Mouse (Mus musculus) hindbrain, embryonic 16.5 days (tissue): ENCODE data around the gene Klhl35. TPM values are rescaled to one million over a fixed set of nuclear protein-coding genes. Genes with fewer than 3 reads are reported as not detected.
"Not testable (repeated sequence)": the region's sequence is repeated elsewhere in the genome, so short reads cannot be mapped to it uniquely, and the experiment has no call there.

Experiments used
- ATAC-seq: fragments of 200-750 bp; cut with Nextera tagmentation; 2 replicates; pipeline ENCODE4 v1.8.0; 2017; ENCODE audit warnings: moderate TSS enrichment, moderate library complexity
- H3K27ac ChIP-seq: fragments of 300-500 bp; sonication (generic); 2 replicates; pipeline ENCODE4 v1.5.1; 2014; ENCODE audit warnings: low read depth, mild to moderate bottlenecking, control low read depth, low read length, moderate library complexity
- H3K27me3 ChIP-seq: fragments of 300-500 bp; sonication (generic); replicated peaks from 2 replicates; pipeline ENCODE4 v1.6.1; 2014; ENCODE audit warnings: low read length; ENCODE audit not compliant: control insufficient read depth, insufficient read depth
- H3K36me3 ChIP-seq: fragments of 300-500 bp; sonication (generic); 2 replicates; pipeline ENCODE4 v1.6.1; 2014; ENCODE audit warnings: mild to moderate bottlenecking, low read length, moderate library complexity, mixed read lengths; ENCODE audit not compliant: control insufficient read depth, insufficient read depth
- H3K4me1 ChIP-seq: fragments of 300-500 bp; sonication (generic); 2 replicates; pipeline ENCODE4 v1.6.1; 2014; ENCODE audit warnings: low read depth, low read length; ENCODE audit not compliant: control insufficient read depth, insufficient read depth
- H3K4me2 ChIP-seq: fragments of 300-500 bp; sonication (generic); 2 replicates; pipeline ENCODE4 v1.6.1; 2014; ENCODE audit warnings: mild to moderate bottlenecking, low read length, control low read depth, moderate library complexity
- H3K4me3 ChIP-seq: fragments of 300-500 bp; sonication (generic); 2 replicates; pipeline ENCODE4 v1.5.1; 2014; ENCODE audit warnings: mild to moderate bottlenecking, low read length, control low read depth, moderate library complexity
- H3K9ac ChIP-seq: fragments of 300-500 bp; sonication (generic); 2 replicates; pipeline ENCODE4 v1.6.1; 2014; ENCODE audit warnings: low read depth, mild to moderate bottlenecking, control low read depth, low read length, moderate library complexity
- H3K9me3 ChIP-seq: fragments of 300-500 bp; sonication (generic); 2 replicates; pipeline ENCODE4 v1.6.1; 2014; ENCODE audit warnings: mild to moderate bottlenecking, low read length, moderate library complexity; ENCODE audit not compliant: control insufficient read depth
- WGBS: fragments of 180-500 bp; shearing (Covaris S2); extraction: QIAGEN DNeasy Blood & Tissue Kit; methylation state at CpG from one replicate; pipeline ENCODE4 v1.1.7; 2014; 5-methylcytosine and 5-hydroxymethylcytosine counted together
- polyA plus RNA-seq: library from polyadenylated mRNA; unstranded; fragments of >200 nt; fragmentation: Nextera tagmentation; extraction: Ambion mirVana; gene quantifications from 2 replicates; pipeline ENCODE4 v1.2.1, GENCODE M21; 2015

Klhl35 gene
- polyA plus RNA-seq, 1 experiment from 2014 or later: 0.54 TPM

DNA sequence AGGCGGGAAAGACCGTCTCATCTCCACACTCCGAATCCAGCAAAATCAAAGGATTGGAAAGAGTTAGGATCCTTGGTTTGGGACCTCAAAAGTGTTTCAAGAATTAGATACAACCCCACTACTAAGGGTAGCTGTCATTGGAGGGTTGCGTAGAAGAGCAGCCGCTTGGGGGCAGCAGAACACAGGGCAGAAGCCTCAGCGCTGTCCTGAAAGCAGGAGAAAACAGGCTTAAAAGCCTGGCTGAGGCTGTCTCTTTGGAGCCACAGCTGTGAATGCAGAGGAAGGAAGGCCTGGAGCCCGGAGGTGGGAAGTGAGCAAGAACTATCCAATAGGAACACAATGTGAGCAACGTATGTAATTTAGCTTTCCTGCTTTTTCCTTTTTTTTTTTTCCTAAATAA lies 34.4 kb downstream of the Klhl35 start:
- H3K27ac ChIP-seq: no peak overlapping the region
- H3K27me3 ChIP-seq: no peaks in the 10 kb centered on the region
- peak; percentile 95 for ATAC-seq
- H3K4me3 ChIP-seq: no peak overlapping the region
- H3K9me3 ChIP-seq: no peaks in the 10 kb centered on the region
- H3K4me1 ChIP-seq: no peaks in the 10 kb centered on the region
- H3K9ac ChIP-seq: no peak overlapping the region
- H3K4me2 ChIP-seq: no peak overlapping the region
- H3K36me3 ChIP-seq: no peaks in the 10 kb centered on the region
- 4% methylated on average over 8 of the region's 8 CpGs for WGBS

DNA sequence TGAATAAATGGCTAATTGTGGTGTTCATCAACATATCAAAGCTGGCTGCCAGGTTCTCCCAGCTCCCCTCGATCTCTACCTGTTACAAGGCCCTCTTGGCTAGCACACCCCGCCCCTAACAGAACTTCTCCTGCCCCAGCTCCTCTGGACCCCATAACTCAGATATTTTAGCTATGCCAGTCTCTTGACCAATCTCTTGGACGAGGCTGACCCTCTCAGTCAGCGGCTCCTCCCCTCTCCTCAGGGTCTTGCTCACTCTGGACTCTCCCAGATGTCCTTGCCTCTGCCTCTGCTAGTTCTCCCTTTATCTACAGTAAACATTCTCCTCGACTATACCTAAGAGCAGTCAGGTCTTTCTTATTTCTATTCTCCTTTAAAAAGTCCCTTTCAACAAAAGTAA lies 34.9 kb downstream of the Klhl35 start:
- Histone ChIP-seq H3K9ac (no peak overlapping the region), H3K36me3 (no peaks in the 10 kb centered on the region), H3K9me3 (no peaks in the 10 kb centered on the region), H3K4me2 (no peak overlapping the region), H3K4me3 (no peak overlapping the region), H3K27me3 (no peaks in the 10 kb centered on the region), H3K4me1 (no peaks in the 10 kb centered on the region), H3K27ac (no peak overlapping the region)
- no peak for ATAC-seq
- WGBS: 39% methylated on average over 5 of the region's 5 CpGs

DNA sequence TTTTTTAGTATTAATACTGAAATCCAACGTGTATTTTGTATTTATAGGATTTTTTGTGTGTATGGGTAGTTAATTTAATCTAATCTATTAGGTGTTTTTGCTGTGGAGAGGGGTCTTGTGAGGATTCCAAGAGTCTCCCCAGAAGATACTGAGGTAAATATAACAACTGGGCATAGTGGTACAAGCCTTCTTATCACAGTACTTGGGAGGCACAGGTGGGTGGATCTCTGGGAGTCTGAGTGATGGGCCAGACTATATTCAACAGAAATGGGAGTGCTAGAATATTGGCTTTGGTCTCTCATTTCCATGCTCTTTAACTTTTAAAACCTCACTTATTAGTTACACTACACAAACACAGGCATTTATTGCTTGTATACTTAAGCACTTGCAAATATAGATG lies 35.3 kb downstream of the Klhl35 start:
- Histone ChIP-seq H3K9me3 (no peaks in the 10 kb centered on the region), H3K27me3 (no peaks in the 10 kb centered on the region), H3K4me1 (no peaks in the 10 kb centered on the region), H3K27ac (no peak overlapping the region), H3K4me3 (no peak overlapping the region), H3K4me2 (no peak overlapping the region), H3K9ac (no peak overlapping the region), H3K36me3 (no peaks in the 10 kb centered on the region)
- no peak for ATAC-seq
- WGBS: 40% methylated on average over 1 of the region's 1 CpGs

DNA sequence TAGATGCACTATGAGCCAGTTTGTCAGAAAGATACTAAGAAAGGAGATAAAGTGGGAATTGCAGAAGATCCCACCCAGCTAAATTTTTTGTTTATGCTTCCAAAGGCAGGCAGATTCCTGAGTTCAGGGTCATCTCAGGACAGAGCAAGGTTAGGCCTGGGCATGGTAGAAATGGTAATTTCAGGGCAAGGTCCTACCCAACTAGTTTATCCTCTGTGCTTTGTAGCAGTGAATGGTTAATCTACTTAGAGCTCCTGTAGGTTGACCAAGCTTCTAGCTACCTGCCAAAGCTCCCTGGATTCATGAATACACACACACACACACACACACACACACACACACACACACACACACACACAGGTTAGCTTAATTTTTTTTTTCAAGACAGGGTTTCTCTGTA lies 38.8 kb downstream of the Klhl35 start:
- H3K4me2 ChIP-seq: no peak overlapping the region
- no peaks in the 10 kb centered on the region for H3K4me1 ChIP-seq
- no peak overlapping the region for H3K27ac ChIP-seq
- H3K4me3 ChIP-seq: no peak overlapping the region
- no peak overlapping the region for H3K9ac ChIP-seq
- H3K9me3 ChIP-seq: no peaks in the 10 kb centered on the region
- no peaks in the 10 kb centered on the region for H3K27me3 ChIP-seq
- ATAC-seq: no peak
- no peaks in the 10 kb centered on the region for H3K36me3 ChIP-seq

DNA sequence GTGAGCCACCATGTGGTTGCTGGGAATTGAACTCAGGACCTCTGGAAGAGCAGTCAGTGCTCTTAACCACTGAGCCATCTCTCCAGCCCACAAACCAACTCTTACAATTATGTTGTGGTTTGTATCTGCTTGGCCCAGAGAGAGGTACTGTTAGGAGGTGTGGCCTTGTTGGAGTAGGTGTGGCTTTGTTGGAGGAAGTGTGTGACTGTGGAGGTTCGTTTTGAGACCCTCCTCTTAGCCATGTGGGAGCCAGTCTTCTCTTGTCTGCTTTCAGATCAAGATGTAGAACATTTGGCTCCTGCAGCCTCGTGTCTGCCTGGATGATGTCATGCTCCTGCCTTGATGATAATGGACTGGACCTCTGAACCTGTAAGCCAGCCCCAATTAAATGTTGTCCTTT lies 42.4 kb downstream of the Klhl35 start:
- WGBS: 32% methylated on average over 2 of the region's 2 CpGs
- not testable (repeated sequence) for H3K4me1 ChIP-seq, H3K4me2 ChIP-seq, H3K9ac ChIP-seq, H3K36me3 ChIP-seq, H3K4me3 ChIP-seq, H3K9me3 ChIP-seq, H3K27me3 ChIP-seq, H3K27ac ChIP-seq, ATAC-seq

DNA sequence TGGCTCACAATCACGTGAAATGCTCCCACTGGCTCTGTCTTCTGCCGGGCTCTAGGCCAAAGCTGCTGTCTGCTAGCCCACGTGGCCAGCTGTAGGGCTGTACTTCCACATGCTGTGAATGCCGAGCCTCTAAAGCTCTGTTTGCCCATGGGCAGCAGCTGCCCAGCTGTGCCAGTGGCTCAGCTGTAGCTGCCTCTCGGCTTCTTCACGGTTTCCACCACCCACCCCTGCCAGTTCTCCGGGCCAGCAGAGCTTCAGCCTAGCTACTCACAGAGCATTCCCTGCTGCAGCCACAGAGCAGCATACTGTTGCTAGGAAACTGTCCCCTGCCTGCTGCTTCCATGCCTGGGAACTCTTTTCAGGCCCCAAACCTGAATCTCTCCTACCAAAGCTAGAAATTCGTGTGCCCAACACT lies 44.3 kb downstream of the Klhl35 start:
- H3K4me2 ChIP-seq: peak overlapping the region; percentile 40; the same call in 1 of the 2 replicates
- peak overlapping the region; percentile 66 for H3K27ac ChIP-seq
- H3K27me3 ChIP-seq: no peaks in the 10 kb centered on the region
- no peaks in the 10 kb centered on the region for H3K9me3 ChIP-seq
- no peak overlapping the region for H3K4me3 ChIP-seq
- no peaks in the 10 kb centered on the region for H3K36me3 ChIP-seq
- peak overlapping the region; percentile 1; the same call in 1 of the 2 replicates for H3K9ac ChIP-seq
- 2% methylated on average over 8 of the region's 8 CpGs for WGBS
- H3K4me1 ChIP-seq: peaks cover 10% of the 10 kb centered on the region
- peak; percentile 97 for ATAC-seq

DNA sequence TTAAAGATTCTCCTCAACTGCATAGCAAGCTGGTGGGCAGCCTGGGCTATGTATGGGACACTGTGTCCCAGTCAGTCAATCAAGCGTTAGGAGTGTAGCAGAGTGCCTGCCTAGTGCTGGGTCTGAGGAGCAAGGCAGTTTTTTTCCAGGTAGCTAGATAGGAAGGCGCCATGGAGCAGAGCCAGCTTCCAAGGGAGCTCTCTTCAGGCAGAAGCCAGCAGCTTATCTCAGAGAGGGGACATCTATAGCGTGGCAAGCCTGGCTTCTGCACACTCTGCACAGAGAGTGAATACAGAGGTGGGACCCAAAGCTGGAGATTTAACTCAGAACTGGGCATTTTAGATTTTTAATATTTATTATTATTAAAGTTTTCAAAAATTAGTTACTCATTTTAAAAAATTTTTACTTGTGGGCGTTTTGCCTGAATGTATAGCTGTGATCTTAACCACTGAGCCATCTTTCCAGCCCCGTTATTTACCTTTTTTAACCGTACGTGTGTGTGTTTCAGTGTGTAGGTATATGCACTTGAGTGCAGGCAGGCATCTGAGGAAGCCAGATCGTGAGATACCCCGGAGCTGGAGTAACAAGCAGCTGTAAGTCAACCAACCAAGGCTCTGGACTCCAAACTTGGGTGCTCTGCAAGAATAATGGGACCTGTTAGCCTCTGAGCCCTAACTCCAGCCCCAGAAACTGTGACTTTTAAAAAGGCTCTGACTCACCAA lies 50.4 kb downstream of the Klhl35 start:
- H3K36me3 ChIP-seq: no peaks in the 10 kb centered on the region
- 87% methylated on average over 9 of the region's 9 CpGs for WGBS

DNA sequence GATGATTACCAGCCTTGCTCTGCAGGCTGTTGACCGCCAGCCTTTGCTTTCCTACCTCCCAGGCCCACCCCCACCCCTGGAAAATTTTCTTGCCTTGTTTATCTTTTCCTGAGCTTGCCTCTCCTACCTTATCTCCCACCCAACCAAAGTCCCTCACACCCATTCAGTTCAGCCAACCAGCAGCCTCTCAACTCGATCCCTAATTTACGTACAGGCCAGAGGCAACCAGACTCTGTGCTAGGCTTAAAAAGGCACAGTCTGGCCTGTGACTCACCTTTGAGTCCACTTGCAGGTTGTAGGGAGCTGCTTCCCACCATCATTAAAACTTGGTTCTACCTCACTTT lies 51.0 kb downstream of the Klhl35 start:
- H3K4me2 ChIP-seq: no peak overlapping the region
- no peak for ATAC-seq
- H3K4me3 ChIP-seq: no peak overlapping the region
- no peaks in the 10 kb centered on the region for H3K9me3 ChIP-seq
- H3K4me1 ChIP-seq: no peaks in the 10 kb centered on the region
- H3K27me3 ChIP-seq: no peaks in the 10 kb centered on the region
- no peak overlapping the region for H3K9ac ChIP-seq
- H3K36me3 ChIP-seq: no peaks in the 10 kb centered on the region
- no peak overlapping the region for H3K27ac ChIP-seq
- 92% methylated on average over 3 of the region's 3 CpGs for WGBS

More for the DNA sequence above, 50.4 kb downstream of the Klhl35 start:
- Histone ChIP-seq H3K27me3 (no peaks in the 10 kb centered on the region), H3K4me1 (no peaks in the 10 kb centered on the region), H3K4me2 (no peak overlapping the region), H3K9me3 (no peaks in the 10 kb centered on the region), H3K9ac (no peak overlapping the region), H3K27ac (no peak overlapping the region), H3K4me3 (no peak overlapping the region)
- ATAC-seq: no peak

DNA sequence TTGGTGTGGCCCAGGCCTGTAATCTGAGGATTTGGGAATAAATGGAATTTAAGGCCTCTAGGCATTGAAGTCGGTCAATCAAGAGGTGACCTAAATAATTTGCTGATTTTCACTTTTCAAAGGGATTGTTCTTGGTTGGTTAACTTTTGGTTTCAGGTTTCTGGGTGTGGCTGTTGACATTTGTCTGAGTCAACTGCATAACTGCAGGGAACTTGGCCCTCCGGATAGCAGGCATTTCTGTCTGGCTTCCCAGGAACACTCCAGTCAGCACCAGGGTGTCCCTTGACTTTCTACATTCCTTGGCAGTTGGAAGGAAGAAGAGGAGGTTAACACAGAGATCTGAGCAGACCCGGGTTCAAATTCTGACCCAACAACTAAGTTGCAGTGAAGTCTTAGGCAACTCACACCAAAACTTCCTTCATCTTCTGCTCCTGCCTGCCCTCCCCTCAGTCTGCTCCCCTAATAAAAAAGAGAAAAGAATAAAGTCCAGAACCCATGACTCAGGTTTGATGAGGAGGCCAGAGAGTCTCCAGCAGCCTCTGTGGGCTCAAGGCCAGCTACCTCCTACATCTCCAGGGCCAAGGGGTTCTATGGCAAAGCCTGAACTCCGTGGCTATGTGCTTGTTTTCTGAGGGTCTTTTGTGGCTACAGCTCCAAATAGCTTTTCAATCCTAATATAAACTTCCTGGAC lies 53.3 kb downstream of the Klhl35 start:
- H3K4me1 ChIP-seq: no peaks in the 10 kb centered on the region
- WGBS: 75% methylated on average over 4 of the region's 4 CpGs
- H3K36me3 ChIP-seq: no peaks in the 10 kb centered on the region

More for the DNA sequence above, 53.3 kb downstream of the Klhl35 start:
- H3K27me3 ChIP-seq: no peaks in the 10 kb centered on the region
- H3K9ac ChIP-seq: no peak overlapping the region
- ATAC-seq: no peak
- no peak overlapping the region for H3K4me3 ChIP-seq
- no peak overlapping the region for H3K4me2 ChIP-seq
- no peak overlapping the region for H3K27ac ChIP-seq
- no peaks in the 10 kb centered on the region for H3K9me3 ChIP-seq
